Mouse (Mus musculus) bone marrow, adult 2 months (tissue): ENCODE measurements at regions not wholly inside any gene's neighbourhood (a gene's known extent, or its start where the extent isn't known, plus 50 kb on each side); places are given as distances from the start of the nearest gene placed in this dataset.

ENCODE experiments used
- CTCF ChIP-seq: fragments of 200-500 bp; IDR thresholded peaks from 2 replicates; pipeline ENCODE4 v1.5.1; 2011; ENCODE audit warnings: low read length, control low read depth; ENCODE audit not compliant: control insufficient read depth, insufficient read depth
- POLR2A ChIP-seq: fragments of 200-500 bp; IDR thresholded peaks from 2 replicates; pipeline ENCODE4 v1.6.1; 2011; ENCODE audit warnings: low read depth, mild to moderate bottlenecking, control low read depth, low read length, borderline replicate concordance; ENCODE audit not compliant: control insufficient read depth

DNA sequence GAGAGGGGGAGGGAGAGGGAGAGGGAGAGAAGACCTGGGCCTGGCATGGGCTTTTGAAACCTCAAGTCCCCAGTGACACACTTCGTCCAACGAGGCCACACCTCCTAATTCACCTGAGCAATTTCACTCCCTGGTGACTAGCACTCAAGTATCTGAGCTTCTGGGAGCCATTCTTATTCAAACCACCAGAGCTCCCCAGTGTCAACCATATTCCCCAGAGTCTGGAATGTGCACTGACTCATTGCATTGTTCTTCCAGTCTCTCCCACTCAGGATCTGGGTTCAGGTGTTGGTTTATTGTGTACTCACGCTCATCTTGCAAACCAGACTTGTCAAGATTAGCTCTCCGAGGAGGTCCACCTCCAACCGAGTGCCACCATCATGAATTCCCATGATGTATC lies 111.7 kb downstream of the Defb7 start:
- no peak for TF ChIP-seq CTCF
- no peak for TF ChIP-seq POLR2A
